Mouse (Mus musculus) stomach, postnatal 0 days (tissue): ENCODE measurements around the gene Rin2.

Source experiments
- CTCF ChIP-seq: IDR thresholded peaks from 2 replicates; pipeline ENCODE4 v1.5.1; 2016; ENCODE audit warnings: antibody characterized with exemption, low read depth, mild to moderate bottlenecking, moderate library complexity
- EP300 ChIP-seq: optimal IDR thresholded peaks from 2 replicates; pipeline ENCODE3; 2016; ENCODE audit warnings: antibody characterized with exemption

- TF ChIP-seq CTCF (no peak), EP300 (no peak)
These were observed 5.1 kb downstream of the Rin2 start for GRCm38 (mm10) chr2:145680141-145680540.
